Mouse (Mus musculus) brain, adult 2 months (tissue): ENCODE data around the gene Macc1.

Experiments used
- DNase-seq: peaks from one replicate; pipeline ENCODE4 v3.0.0; 2011; ENCODE audit warnings: low read depth, low spot score

Gene Macc1

DNA sequence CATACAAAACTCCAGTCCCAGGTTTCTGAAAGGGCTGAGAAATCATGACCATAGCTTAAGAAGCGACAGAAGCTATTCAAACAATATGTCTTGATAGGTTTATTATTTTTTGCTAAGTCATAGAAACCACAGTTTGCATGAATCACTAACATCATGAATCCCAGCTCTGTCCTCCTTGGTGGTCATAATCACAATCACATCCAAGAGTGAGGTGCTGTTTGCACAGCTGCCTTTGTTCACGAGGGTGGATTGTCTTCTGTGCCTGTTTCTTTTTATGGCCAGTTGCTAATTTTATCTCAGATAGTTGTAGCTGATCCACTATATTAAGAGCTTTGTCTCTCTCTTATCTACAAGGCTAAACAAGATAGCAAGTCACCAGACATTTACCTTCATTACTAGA is 72.6 kb downstream of the Macc1 start:
- DNase-seq, result no peak

DNA sequence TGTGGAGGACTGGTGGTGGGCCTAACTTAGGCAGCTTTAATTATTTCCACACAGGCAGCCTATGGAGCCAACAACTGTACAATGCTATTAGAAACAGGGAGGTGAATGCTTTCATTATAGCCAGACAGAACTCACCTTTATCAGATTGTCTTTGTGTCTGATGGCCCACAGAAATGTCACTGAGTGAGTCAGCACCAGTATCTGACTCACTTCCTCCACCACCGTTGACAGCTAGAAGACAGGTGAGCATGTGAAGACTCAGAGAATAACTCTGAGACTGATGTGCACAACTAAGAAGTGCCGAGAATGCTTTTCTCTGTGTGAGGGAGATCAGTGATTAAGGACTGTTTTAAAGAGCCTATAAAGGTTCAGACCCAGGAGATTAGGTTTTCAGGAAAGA is 73.9 kb downstream of the Macc1 start:
- DNase-seq, result no peak

DNA sequence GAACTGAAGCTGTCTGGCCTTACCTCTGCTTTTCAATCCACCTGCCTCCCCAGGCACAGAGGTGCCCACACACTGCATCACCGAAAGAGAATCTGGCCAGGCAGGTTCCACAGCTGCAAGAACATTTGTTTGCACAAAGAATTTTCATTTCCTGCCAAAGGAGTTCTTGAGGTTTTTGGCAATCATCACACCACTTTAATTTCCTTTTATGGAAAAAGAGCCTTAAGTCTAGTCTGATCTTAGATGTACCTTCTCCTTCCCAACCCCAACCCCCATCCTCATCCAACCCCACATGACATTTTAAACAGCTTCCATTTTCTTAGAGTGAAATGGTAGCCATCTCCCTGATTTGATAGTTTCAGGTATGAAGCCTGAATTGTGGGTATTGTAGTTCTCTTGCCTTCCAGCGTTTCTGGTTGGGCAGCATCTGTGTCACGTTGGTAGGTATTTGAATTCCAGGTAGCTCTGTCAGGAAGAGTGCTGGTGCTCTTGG is 76.2 kb downstream of the Macc1 start:
- DNase-seq, result no peak

DNA sequence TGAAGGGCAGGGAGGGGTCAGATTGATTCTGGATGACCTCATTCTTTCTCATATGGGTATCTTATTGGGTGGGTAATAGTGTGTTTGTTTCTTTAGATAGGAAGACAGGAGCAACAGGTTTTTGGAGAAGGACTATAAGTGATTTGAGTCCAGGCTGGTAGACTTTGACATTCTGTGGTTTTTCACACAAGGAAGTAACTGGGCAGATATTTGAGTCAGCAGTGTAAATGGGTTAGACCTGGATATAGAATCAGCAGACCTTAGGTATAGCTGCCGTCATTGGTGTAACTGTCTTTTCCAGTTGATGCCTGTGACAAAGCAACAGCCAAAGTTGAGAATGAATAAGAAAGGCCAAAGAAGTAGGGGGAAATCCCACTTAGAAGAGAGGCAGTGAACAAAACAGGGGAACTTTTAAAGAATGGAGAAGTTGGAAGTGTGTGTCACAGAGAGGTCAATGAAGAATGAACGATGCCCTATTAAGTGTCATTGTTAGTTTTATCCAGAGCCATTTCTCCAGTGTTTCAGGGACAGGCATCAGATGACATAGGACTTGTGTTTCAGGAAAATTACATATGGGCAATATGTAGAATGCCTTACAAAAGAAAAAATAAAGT is 84.1 kb downstream of the Macc1 start:
- DNase-seq, result no peak

DNA sequence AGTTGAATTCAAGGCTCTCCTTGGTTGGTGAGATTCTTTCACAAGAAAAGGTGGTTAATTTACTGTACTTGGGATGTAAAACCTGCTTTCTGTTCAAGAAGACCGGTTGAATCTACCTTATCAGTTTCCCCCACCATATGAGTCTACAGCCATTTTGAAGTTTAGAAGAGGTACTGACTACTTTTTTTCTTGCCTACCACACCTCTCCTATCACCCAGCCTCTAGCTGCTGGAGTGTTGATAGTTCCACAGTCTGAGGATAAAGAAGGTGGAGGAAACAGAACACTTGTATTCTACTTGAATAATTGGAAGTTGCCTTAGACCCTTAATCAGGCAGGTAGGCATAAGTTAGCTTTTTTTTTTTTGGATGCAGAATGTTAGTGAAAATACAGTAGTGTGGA is 88.2 kb downstream of the Macc1 start:
- DNase-seq, result no peak

DNA sequence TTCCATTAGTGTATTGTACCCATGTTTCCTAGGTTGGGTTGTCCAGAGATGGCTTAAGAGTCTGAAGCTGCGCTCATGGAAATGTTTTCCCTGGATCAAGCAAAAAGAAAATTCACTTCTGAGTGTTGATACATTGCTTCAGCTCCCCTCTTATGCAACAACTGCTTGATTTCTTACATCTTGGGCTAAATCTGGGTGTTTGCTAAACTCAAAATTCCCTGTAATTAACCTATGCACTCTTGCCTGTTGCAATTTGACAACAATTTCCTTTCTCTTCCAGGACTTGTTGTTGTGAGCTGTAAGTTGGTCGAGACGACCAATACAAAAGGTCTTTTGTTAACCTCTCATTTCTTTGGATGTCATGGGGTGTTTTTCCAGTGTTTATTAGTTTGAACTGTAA is 88.7 kb downstream of the Macc1 start:
- no peak for DNase-seq

DNA sequence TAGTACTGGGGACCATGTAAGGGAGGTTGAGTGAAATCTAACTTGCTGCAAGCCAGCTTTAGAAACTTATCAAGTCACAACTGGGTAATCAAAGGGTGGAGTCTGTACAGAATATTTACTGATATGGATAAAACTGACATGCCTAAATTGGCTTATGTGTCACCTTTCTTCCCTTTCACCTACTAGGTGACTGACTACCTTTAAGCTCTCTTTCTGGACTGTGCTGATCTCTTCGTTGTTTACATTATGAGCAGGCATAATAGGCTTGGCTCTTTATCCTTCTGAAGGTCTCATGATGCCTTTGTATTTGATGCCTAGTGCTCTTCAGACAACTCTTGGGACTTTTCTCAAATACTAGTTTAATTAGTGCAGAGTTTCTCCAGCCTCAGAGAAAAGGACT is 90.7 kb downstream of the Macc1 start:
- DNase-seq, result no peak

DNA sequence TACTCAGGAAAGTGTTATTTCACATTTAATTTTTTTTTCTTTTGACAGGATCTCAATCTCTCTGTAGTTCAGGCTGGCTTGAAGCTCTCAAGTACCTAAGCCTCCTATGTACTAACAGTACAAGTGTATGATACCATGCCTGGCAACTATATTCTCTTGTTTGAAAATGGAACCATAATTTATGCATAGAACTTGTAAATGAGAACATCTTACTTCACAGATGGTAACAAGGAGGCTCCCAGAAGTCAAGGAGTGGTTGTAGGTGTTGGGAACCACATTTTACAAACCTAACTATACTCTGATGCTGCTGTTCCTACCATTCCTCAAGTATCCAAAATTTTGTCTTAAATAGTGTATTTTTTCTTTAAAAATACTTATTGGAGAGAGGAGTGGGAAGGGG is 96.5 kb downstream of the Macc1 start:
- DNase-seq, result peak; percentile 48

DNA sequence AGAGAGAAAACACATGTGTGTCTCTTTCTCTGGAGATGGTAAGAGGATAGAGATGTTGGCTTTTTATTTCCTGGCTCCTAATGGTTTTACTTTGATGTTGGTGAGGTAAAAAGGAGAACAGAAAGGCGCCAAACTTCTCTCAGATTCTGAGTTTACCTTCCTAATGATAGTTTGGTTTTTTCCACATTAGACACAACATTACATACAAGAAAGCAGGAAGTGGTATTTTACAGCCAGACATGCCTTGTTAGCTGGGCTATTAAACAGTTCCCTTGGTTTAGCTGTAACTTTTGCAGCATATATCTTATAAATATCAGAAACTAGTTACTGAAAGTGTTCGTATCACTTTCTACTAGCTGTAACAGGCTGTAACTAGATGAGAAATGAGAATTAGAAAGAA is 96.9 kb downstream of the Macc1 start:
- no peak for DNase-seq

DNA sequence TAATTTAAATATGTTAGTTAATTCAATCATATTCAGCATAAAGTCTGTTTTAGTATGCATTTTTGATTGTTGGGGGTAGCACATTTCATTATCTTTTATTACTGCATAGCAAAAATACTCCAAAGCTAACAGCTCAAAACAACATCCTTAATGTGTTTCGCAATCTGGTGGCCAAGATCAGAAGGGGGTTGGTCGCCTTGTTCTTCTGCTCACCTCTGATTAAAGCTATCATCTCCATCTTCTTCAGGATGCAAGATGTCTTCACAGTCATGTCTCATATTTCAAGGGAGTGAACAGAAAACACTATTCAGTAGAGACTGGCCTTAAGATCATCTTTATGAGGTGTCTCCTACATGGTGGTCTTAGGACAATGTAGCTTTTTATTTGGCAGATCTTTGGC is 97.9 kb downstream of the Macc1 start:
- no peak for DNase-seq

DNA sequence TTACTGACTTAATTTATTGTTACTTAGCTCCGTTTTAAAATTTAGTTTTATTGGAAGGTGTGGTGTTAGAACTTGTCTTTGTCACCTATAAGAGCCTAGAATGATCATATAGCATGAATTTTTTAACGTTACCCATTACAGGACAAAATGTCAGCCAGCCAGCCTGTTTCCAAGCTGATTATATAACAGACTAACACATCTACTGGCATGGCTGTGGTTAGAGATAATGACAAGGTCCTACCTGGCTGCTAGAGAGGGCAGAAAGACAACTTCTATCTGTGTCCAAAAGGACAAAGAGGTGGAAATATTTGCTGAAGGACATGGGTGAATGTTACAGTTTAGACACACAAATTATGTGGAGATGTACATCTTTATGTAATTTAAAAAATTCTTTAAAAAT is 101.8 kb downstream of the Macc1 start:
- DNase-seq, result no peak

DNA sequence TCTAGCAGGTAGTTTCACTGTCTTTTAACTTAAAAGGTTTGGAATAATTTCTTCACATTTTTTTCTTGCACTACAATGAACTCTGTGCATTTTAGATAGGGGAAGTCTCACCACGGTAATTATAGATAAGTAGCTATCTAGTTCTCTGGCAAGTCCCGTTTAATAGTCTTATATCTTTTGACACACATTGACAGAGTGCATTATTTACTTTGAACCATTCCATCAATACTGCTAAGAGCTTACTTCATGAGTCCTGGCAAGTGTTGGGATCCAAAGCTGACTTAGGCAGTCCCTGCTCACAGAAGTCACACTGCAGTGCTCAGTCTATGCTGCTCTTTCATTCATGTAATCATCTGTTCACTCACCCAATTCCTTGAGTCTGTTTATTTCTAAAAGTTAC is 111.7 kb downstream of the Macc1 start:
- DNase-seq, result no peak

DNA sequence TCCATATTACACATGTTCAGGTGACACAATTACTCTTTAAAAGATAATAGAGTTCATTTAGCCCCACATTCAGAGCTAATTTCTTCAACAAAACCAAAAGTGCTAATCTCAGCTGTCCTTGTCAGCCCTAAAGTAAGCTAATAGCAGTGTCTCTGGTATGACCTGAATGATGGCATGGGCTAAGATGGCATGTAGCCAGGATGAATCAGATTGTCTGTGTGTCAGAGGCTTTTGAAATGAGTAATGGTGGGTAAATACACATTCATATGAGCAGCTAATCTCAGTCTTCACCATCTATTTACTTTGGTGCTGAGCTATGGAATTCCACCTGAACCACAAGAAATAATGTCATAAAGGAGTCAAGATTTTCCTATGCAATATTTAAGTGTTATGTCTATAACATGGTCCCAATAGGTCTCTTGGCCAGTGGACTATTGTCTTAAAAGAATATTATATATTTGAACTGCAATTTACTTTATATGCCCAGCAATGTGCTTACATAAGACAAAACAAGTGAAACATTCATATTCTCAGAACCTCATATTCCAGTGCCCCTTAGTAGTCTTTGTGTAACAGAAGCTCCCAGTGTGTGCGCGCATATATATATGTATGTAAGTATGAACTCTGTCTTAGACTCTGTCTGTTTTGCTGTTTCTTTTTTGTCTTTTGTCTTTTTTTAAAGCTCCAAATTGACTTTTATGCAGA is 112.3 kb downstream of the Macc1 start:
- no peak for DNase-seq

DNA sequence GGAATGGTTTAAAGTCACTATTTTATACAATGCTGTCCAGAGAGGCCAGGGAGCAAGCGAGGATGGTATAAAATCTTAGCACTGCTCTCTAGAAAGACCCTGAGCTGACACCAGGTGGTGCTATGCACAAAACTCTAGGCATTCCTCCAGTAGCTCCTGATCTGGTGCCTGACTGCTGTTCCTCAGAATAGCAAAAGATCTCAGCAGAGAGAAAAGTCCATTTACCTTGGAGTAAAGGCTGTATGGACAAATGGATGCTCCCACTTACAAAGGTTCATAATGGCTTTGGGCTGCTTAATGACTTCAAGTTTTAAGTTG is 112.8 kb downstream of the Macc1 start:
- peak; percentile 82 for DNase-seq

DNA sequence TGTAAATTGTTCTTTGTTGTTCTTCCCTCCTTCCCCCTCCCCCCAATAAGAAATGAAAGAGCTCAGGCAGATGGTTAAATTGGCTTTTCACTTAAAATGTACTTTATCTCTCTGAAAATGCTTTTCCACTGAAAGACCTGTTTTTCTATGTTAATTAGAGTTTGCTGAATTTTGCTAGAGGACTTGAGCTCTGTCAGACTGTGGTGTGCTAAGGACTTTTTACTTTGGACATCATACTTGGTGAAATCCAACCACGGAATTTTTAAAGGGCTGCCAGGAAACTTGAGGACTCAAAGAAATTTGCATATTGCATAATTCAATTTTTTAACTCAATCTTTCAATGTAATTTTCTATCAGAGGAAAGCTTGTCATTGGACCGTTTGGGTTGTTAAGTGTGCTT is 126.7 kb downstream of the Macc1 start:
- peak; percentile 23 for DNase-seq

DNA sequence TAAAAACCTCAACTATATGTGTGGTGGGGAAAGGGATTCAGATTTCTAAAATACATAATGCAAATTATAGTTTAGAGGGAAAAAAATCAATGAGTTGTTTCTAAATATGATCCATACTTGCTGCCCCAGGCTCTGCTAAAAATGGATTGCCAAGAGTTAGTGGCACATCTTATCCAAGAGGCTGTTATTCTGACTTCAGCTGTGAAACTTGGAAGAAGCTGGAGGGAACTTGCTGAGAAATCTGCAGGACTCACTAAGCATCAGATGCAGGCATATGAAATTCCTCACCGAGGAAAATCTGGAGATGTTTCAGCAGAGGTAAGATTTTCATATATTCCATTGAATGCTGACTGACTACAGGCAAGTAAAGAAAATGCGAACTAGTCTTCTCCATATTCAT is 136.0 kb downstream of the Macc1 start:
- peak; percentile 79 for DNase-seq

DNA sequence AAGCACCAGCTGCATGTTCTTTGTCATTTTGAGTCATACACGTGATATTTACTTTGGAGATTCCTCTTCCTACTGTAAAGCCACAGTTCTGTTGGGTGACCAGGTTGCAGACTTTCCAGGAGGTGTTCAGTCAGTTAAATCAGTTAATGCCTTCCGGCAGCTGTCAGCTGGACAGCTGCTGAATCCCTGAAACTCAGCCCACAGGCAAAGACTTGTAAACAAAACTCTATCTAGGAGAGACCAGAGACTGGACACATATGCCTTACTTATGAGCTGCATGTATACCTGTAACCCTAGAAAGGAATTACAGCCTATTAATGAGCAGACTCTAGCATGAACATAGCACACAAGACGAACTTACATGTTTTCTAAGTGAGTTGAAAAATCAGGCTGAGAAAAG is 137.2 kb downstream of the Macc1 start:
- DNase-seq, result no peak

DNA sequence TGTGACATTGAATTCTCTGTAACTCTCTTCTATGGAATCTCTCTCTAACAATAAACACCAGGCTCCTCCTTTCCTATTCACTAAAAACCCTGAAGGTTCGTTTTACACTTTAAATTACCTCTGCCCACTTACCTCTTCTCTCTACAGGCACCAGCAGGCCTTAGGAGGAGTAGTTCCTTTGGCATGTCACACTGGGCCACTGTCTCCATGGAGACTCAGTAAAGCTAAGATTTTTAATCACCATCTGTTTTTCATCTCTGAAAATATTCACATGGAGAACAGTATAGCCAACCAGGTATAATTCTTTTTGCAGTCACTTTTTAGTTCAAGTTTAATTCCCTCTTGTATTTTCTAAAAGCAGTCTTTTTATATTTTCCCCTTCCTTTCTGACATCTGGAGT is 140.0 kb downstream of the Macc1 start:
- DNase-seq, result peak; percentile 64

DNA sequence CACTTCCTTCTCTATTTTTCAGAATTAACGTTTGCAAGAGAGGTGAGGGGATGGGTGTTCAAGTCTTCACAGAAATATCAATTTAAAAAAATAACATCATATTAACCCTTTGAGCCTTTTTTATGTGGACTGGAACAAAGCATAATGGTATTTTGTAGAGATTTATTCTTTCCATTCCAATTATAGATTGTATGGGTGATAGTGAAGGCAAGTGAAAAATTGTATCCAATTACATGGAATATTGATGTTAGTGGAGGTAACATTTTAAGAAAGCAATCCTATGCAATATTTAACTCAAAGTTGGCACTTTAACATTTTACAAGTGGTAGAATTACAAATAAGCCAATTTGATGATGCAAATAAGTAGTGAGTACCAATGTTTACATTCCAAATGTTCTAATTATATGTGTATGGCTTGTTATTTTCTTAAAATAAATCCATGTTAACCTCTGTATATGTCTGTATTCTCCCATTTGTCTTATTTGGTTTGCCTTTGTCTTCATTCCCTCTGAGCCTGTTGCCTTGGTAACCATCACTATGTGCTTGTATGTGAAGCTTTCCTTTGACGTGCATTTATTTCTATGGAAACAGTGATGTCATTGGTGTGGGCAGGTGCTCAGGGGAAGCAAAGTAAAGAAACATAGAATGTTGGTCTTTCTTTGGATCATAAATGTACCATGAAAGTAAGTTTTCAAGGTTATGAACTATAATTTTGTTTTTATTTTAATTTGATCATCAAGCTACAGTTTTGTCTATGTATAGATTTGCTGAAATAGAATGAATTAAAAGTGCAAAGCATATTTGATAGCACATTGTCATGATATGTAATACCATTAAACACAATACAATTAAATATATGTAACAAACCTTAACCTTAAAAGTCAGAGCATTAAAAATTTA is 150.2 kb downstream of the Macc1 start:
- DNase-seq, result peak; percentile 89

DNA sequence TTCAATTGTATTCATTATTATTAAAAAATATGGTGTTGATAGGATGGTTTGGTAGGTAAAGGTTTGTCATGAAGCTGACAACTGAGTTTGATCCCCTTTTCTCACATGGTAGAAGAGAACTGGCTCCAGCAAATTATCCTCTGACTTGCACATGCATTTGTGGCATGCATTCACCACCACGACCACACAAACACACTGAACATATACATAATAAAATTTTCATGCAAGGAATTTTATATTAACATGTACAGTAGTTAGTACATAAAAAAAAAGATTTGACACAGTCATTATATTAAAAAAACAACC is 150.8 kb downstream of the Macc1 start:
- no peak for DNase-seq

DNA sequence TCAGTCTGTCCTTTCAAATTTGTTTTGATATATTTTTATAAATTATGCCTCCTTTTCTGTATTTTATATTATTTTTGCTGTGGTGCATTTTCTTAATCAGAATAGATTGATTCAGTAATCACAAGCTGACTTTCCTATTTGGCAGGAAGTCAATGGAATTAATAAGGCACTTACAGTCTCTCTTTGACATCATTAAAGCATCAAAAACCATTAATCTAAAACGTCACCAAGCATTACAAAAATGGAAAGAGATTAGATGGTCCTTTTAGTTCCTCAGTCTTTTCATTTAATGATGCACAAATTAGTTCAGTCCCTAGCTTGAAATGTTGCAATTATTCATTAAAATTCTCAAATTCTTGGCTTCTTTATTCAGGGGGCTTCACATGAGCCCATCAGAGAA is 153.6 kb downstream of the Macc1 start:
- DNase-seq, result no peak

DNA sequence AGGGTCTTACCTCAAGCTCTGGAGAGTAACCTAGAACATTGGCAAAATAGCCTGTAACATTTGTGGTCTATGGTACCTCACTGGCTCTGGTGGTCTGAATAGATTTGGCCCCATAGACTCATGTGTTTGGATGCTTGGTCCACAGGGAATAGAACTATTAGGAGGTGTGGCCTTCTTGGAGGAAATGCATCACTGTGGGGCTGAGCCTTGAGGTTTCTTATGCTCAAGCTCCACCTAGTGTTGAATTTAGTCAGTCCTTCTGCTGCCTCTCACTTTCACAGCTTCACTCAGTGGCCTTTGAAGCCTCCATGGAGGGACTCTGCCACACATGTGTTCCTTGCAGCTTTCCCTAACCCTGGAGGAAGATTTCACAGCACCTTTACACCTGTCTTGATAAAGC is 156.2 kb downstream of the Macc1 start:
- DNase-seq, result peak; percentile 11

DNA sequence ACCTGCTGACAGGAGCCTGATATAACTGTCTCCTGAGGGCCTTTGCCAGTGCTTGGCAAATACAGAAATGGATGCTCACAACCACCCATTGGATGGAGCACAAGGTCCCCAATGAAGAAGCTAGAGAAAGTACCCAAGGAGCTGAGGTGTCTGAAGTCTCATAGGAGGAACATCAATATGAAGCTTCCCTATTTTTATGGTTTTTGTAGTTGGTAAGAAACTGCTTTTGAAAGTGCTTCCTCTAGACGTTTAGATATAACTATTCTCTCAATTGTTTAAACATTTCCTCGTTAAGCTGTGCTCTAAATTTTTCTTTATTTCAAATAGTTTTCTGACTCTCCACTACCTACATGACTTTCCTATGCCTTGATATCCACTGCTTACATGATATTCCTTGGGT is 169.2 kb downstream of the Macc1 start:
- no peak for DNase-seq
